Mouse (Mus musculus) embryonic facial prominence, embryonic 11.5 days (tissue): ENCODE data around the gene Rab11fip5. TPM values are rescaled to one million over a fixed set of nuclear protein-coding genes. Genes with fewer than 3 reads are reported as not detected.

Experiments used
- ATAC-seq: fragments of 200-750 bp; cut with Nextera tagmentation; replicated peaks from 2 replicates; pipeline ENCODE4 v1.8.0; 2017; ENCODE audit warnings: low read depth; ENCODE audit not compliant: insufficient number of reproducible peaks, low FRiP score, low TSS enrichment
- DNase-seq: peaks from one replicate; pipeline ENCODE4 v3.0.0-alpha.2; 2015; ENCODE audit warnings: low spot score
- H3K27ac ChIP-seq: fragments of 300-500 bp; sonication (generic); replicated peaks from 2 replicates; pipeline ENCODE4 v1.5.1; 2014; ENCODE audit warnings: mild to moderate bottlenecking, low read depth, low read length, control low read depth
- H3K27me3 ChIP-seq: fragments of 300-500 bp; sonication (generic); 2 replicates; pipeline ENCODE4 v1.6.1; 2014; ENCODE audit warnings: mild to moderate bottlenecking, low read length, moderate library complexity, mixed read lengths; ENCODE audit not compliant: control insufficient read depth, insufficient read depth
- H3K36me3 ChIP-seq: fragments of 300-500 bp; sonication (generic); replicated peaks from 2 replicates; pipeline ENCODE4 v1.6.1; 2014; ENCODE audit warnings: low read depth, mild to moderate bottlenecking, low read length, moderate library complexity, mixed read lengths; ENCODE audit not compliant: control insufficient read depth, insufficient read depth
- H3K4me1 ChIP-seq: fragments of 300-500 bp; sonication (generic); 2 replicates; pipeline ENCODE4 v1.6.1; 2014; ENCODE audit warnings: low read length, mixed read lengths; ENCODE audit not compliant: control insufficient read depth, insufficient read depth
- H3K4me2 ChIP-seq: fragments of 300-500 bp; sonication (generic); 2 replicates; pipeline ENCODE4 v1.6.1; 2014; ENCODE audit warnings: low read depth, mild to moderate bottlenecking, control low read depth, low read length, moderate library complexity
- H3K4me3 ChIP-seq: fragments of 300-500 bp; sonication (generic); 2 replicates; pipeline ENCODE4 v1.5.1; 2014; ENCODE audit warnings: low read depth, low read length, control low read depth
- H3K9ac ChIP-seq: fragments of 300-500 bp; sonication (generic); replicated peaks from 2 replicates; pipeline ENCODE4 v1.6.1; 2014; ENCODE audit warnings: mild to moderate bottlenecking, control low read depth, low read length
- H3K9me3 ChIP-seq: fragments of 300-500 bp; sonication (generic); replicated peaks from 2 replicates; pipeline ENCODE4 v1.6.1; 2016; ENCODE audit warnings: mild to moderate bottlenecking, low read length, inconsistent platforms, mixed read lengths; ENCODE audit not compliant: control insufficient read depth
- whole genome bisulfite sequencing: fragments of 180-500 bp; shearing (Covaris S2); extraction: QIAGEN DNeasy Blood & Tissue Kit; methylation state at CpG from one replicate; pipeline ENCODE4 v1.1.7; 2014; 5-methylcytosine and 5-hydroxymethylcytosine counted together
- polyA plus RNA-seq: library from polyadenylated mRNA; unstranded; fragments of >200 nt; fragmentation: Nextera tagmentation; extraction: Ambion mirVana; gene quantifications from 2 replicates; pipeline ENCODE4 v1.2.1, GENCODE M21; 2014

The Rab11fip5 gene
- polyA plus RNA-seq, 1 experiment from 2014 or later: 3.1 TPM

- WGBS: 85% methylated on average over 6 of the region's 6 CpGs
- no peaks in the 10 kb centered on the region for H3K27me3 ChIP-seq
- ATAC-seq (no peak), DNase-seq (no peak)
- no peaks in the 10 kb centered on the region for H3K36me3 ChIP-seq
- no peaks in the 10 kb centered on the region for H3K4me1 ChIP-seq
- H3K4me3 ChIP-seq: no peak overlapping the region
- no peak overlapping the region for H3K9ac ChIP-seq
- H3K27ac ChIP-seq: no peak overlapping the region
- no peak overlapping the region for H3K4me2 ChIP-seq
- no peaks in the 10 kb centered on the region for H3K9me3 ChIP-seq
Observed at GRCm38 (mm10) chr6:85371859-85372405, 2.5 kb downstream of the Rab11fip5 start.

GRCm38 (mm10) chr6:85370666-85371430, 3.6 kb downstream of the Rab11fip5 start:
- WGBS: 93% methylated on average over 9 of the region's 9 CpGs
- Histone ChIP-seq H3K4me3 (no peak overlapping the region), H3K4me1 (no peaks in the 10 kb centered on the region), H3K36me3 (no peaks in the 10 kb centered on the region), H3K27me3 (no peaks in the 10 kb centered on the region), H3K27ac (no peak overlapping the region), H3K9ac (no peak overlapping the region), H3K4me2 (no peak overlapping the region), H3K9me3 (no peaks in the 10 kb centered on the region)
- no peak for ATAC-seq
- no peak for DNase-seq

GRCm38 (mm10) chr6:85370041-85370440, 4.4 kb downstream of the Rab11fip5 start:
- Histone ChIP-seq H3K36me3 (no peaks in the 10 kb centered on the region), H3K27ac (no peak overlapping the region), H3K27me3 (no peaks in the 10 kb centered on the region), H3K4me3 (no peak overlapping the region), H3K9me3 (no peaks in the 10 kb centered on the region), H3K9ac (no peak overlapping the region), H3K4me1 (no peaks in the 10 kb centered on the region), H3K4me2 (no peak overlapping the region)
- ATAC-seq (no peak), DNase-seq (no peak)
- WGBS: 92% methylated on average over 5 of the region's 5 CpGs

GRCm38 (mm10) chr6:85369181-85369860, 5.1 kb downstream of the Rab11fip5 start:
- H3K27me3 ChIP-seq: no peaks in the 10 kb centered on the region
- H3K4me1 ChIP-seq: no peaks in the 10 kb centered on the region
- WGBS: 77% methylated on average over 5 of the region's 5 CpGs
- no peak for ATAC-seq
- no peak overlapping the region for H3K9ac ChIP-seq
- no peak overlapping the region for H3K27ac ChIP-seq
- DNase-seq: no peak
- H3K4me3 ChIP-seq: no peak overlapping the region
- no peak overlapping the region for H3K4me2 ChIP-seq
- H3K36me3 ChIP-seq: no peaks in the 10 kb centered on the region
- no peaks in the 10 kb centered on the region for H3K9me3 ChIP-seq

- DNase-seq (no peak), ATAC-seq (no peak)
- H3K4me2 ChIP-seq: no peak overlapping the region
- H3K9ac ChIP-seq: no peak overlapping the region
- 69% methylated on average over 5 of the region's 5 CpGs for WGBS
- H3K36me3 ChIP-seq: no peaks in the 10 kb centered on the region
- H3K27me3 ChIP-seq: no peaks in the 10 kb centered on the region
- no peak overlapping the region for H3K4me3 ChIP-seq
- H3K27ac ChIP-seq: no peak overlapping the region
- H3K4me1 ChIP-seq: no peaks in the 10 kb centered on the region
- H3K9me3 ChIP-seq: no peaks in the 10 kb centered on the region
Observed at GRCm38 (mm10) chr6:85368722-85369121, 5.7 kb downstream of the Rab11fip5 start.

GRCm38 (mm10) chr6:85368166-85368565, 6.3 kb downstream of the Rab11fip5 start:
- Histone ChIP-seq H3K27ac (no peak overlapping the region), H3K36me3 (no peaks in the 10 kb centered on the region), H3K9ac (no peak overlapping the region), H3K9me3 (no peaks in the 10 kb centered on the region), H3K4me1 (no peaks in the 10 kb centered on the region), H3K4me2 (no peak overlapping the region), H3K4me3 (no peak overlapping the region), H3K27me3 (no peaks in the 10 kb centered on the region)
- DNase-seq (no peak), ATAC-seq (no peak)
- WGBS: 93% methylated on average over 1 of the region's 1 CpGs

GRCm38 (mm10) chr6:85366387-85366786, 8.0 kb downstream of the Rab11fip5 start:
- DNase-seq (no peak), ATAC-seq (no peak)
- Histone ChIP-seq H3K36me3 (no peaks in the 10 kb centered on the region), H3K4me2 (no peak overlapping the region), H3K27ac (no peak overlapping the region), H3K4me3 (no peak overlapping the region), H3K9me3 (no peaks in the 10 kb centered on the region), H3K27me3 (no peaks in the 10 kb centered on the region), H3K4me1 (no peaks in the 10 kb centered on the region), H3K9ac (no peak overlapping the region)
- 71% methylated on average over 1 of the region's 1 CpGs for WGBS

- no peak overlapping the region for H3K4me2 ChIP-seq
- H3K27me3 ChIP-seq: no peaks in the 10 kb centered on the region
- ATAC-seq: no peak
- H3K9me3 ChIP-seq: no peaks in the 10 kb centered on the region
- 68% methylated on average over 5 of the region's 5 CpGs for WGBS
- no peak overlapping the region for H3K27ac ChIP-seq
- no peaks in the 10 kb centered on the region for H3K36me3 ChIP-seq
- H3K9ac ChIP-seq: no peak overlapping the region
- H3K4me3 ChIP-seq: no peak overlapping the region
- H3K4me1 ChIP-seq: no peaks in the 10 kb centered on the region
- DNase-seq: no peak
Observed at GRCm38 (mm10) chr6:85364439-85364838, 10.0 kb downstream of the Rab11fip5 start.
